Mouse (Mus musculus) spleen, adult 18-20 months (tissue): Measurements from ENCODE around the gene Erbb3.
"Not testable (repeated sequence)": the region's sequence is repeated elsewhere in the genome, so short reads cannot be mapped to it uniquely, and the experiment has no call there.

Experiments
- DNase-seq, 2 experiments: peaks; one replicate each; pipeline ENCODE4 v3.0.0; 2022; ENCODE audit warnings: mixed read lengths in 2 of 2

The Erbb3 gene

DNA sequence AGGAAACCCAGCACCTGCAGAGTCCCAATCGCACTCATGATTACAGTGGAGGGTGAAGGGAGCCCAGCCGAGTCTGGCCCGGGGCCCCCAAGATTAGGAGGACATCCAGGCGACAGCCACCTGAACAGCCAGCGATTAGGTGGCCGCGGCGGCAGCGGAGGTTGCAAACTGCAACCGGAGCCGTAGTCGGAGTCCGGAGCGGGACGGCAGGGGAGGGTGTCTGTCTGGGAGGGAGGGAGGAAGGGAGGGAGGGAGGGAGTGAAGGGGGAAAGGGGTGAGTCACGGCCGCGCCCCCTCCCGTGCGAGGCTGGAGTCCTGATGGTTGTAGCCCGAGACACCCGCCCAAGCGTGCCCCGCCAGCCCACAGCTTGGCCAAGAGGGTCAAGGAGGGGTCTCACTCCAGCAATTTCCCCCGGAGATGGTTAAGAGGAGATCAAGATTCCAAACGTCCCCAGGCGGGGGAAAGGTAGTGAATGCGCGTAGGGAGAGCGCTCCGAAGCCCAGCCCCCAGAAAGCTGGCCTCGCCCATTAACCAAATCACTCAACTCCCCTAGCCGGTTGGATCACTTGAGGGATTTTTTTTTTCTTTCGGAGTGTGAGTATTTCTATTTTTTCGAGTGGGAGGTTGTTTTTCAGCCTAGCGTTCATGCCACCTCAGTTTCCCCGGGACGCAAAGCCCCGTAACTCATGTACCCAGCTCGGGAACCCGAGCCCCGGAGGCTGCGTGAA, at the start of gene Erbb3:
Gene Erbb3 (minus strand): TSS at position 189 of the 729 bp plus-strand sequence.
- DNase-seq, result peak; percentile 13 to 38

DNA sequence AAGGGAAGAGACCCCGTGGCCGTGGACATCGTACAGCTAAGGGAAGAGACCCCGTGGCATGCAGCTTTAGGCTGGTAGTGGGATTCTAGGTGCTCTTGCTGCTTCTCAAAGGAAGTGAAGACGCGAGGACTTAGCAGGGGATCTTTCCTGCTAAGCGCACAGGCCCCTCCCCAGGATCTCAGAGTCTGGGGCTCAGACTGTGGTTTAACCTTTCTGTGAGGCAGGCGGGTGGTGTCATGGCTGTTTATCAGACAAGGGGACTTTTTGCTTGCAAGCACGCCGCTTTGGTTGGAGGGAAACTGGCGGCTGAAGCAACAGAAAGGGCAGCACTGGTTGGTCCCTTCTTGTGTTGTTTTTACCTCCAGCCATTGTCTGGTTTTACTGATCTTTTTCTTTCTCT, 47.6 kb upstream of the Erbb3 start:
- peak in 1 of 2 experiments; percentile 27 for DNase-seq

DNA sequence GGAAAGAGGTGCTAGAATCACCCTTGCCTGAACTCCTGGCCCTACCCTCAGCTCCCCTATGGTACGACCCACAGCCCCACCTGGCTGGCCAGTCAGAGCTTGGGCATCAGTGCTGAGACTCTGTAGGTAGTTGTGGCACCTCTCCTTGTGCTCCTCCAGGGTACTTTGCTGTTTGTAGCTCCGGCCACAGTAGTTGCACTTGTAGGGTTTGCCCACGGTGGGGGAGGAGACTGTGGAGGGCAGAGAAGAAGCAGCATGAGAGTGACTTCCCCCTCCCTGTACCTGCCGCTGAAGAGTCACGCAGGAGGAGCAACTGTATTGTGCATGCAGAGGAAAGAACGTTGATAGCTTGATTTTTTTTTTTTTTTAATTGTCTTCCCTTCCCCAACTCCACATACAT, 47.1 kb upstream of the Erbb3 start:
- DNase-seq, result no peak

DNA sequence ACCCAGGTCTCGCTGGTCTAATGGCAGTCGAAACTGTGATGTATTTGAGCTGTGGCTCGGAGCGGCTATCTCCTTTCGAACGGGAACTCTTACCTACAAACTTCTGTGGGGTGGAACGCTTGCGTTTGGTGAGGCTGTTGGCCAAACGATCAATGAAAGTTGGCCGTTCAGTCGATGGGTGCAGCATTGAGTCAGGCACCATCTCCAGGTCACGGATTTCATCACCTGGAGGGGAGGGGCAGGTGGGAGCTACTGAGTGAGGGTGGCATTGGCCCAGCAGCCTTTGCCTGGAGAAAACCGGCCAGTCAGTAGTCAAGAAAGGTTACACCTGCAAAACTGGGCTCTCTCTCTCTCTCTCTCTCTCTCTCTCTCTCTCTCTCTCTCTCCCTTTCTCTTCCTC, 46.2 kb upstream of the Erbb3 start:
- DNase-seq, result no peak

DNA sequence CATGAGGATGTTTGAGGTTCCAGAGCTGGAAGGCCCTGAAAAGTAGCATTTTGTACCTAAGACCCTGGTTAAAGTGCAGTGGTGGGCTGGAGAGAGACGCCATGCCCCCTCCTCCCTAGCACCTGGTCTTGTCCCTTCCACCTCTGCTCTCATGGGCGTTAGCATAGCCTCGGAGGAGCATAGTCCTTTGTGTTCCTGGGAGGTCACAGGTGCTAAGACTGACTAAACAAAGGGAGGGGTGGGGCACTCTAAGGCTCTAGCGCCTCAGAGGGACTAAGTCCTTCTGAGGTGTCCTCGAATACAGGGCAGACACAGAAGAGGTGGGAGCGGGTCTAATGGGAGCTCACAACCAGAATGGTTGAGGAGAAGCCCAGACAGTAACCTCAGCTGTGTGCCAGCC, 42.1 kb upstream of the Erbb3 start:
- no peak for DNase-seq

DNA sequence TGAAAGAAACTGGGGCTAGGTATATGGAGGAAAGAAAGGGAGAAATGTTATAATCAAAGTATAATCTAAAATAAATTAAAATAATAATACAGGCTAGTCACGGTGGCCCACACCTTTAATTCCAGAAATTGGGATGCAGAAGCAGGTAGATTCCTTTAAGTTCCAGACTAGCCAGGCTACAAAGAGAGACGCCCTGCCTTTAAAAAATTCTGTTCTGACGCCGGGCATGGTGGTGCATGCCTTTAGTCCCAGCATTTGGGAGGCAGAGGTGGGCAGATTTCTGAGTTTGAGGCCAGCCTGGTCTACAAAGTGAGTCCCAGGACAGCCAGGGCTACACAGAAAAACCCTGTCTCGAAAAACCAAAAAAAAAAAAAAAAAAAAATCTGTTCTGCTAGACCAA, 40.9 kb upstream of the Erbb3 start:
- DNase-seq, result not testable (repeated sequence)

DNA sequence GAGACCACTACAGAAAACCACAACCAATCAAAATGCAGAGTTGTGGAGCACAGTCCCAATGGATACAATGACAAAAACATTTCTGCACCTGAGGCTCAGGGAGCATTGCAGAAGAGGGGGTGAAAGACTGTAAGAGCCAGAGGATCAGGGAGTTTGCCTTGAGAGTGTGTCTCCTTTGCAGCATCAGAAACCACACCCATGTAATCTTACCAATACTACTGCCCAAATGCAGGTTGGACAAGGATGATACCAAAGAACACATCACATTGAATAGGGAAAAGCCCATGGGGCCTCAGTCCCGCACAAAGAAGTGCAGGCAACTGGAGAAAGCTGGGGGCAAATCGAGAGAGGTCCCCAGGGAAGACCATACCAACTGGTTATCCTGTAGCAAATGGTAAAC, 40.3 kb upstream of the Erbb3 start:
- DNase-seq, result no peak

DNA sequence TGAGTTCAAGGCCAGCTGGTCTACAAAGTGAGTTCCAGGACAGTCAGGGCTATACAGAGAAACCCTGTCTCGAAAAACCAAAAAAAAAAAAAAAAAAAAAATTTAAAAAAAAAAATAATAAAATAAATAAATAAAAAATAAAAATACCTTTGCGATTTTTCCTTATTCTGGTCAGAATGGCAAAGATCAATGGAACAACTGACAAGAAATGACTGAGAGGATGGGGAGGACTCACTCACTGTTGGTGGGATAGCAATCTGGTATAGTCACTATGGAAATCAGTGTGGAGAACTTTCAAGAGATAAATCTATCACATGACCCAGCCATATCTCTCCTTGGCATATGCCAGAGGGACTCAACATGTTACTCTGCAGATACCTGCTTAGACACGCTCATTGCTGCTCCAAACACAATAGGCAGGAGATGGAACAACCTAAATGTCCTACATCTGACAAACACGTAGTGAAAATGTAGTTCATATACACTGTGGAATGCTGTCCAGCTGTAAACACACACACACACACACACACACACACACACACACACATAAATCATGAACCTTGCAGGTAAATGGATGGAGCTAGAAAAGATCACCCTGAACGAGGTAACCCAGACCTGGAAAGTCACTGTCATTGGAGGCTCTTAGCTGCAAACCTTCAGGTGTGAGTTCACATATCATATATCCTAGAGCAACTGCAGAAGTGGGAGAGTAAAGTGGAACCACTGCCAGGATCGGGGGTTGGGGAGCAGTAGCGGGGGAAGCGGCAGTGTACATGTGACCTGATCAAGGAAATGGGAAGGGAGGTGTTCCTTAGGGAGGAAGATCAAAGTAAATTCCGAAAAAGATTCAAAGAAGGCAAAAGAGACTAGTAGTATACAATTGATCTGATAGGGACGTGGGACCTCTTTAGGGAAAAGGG, 38.2 kb upstream of the Erbb3 start:
- DNase-seq, result no peak

DNA sequence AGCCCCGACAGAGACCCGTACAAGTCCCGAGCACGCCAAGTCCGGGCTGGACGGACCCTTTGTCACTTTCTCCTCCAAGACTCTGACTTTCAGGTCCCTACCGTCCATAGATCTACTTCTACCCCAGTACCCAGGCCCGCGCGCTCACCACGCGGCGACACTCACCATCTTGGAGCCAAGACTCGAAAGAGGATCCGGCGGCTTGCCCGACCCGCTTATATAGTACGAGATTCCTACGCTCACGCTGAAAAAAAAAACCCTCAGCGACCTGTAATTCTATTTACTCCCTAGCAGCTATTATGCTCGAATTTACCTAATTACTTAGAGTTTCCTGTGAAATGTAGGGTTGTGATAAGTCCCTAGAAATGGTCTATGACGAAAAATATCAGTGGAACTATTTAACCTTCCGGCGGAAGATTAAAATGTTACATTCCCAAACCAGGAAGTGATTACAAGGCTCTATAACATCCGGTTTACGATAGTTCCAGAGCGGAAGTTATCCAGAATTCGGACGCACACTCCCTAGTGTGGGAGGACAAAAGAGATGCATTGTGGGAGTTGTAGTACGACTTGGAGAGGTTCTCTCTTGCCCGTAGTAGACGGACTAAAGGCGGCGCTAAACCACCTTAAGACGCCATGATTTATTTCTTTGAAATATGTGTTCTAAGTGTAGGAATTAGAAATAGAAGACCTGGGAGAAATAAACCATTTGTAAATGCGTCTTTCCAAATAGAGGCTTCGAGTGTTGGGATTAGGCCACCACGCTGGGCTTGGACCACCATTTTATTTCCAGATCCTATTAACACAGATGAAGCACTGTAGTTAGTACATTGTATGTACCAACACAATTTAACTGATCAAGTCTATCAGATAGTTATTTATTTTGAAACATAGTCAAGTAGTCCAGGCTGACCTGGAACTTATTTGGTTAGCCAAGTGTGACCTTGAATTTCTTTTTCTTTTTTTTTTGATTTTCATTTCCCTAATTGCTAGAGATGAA, 37.2 kb upstream of the Erbb3 start, which contains the start of gene Rps26:
Gene Rps26 (minus strand): TSS at position 437 of the 1,000 bp plus-strand sequence.
- DNase-seq, result peak; percentile 68 to 78

DNA sequence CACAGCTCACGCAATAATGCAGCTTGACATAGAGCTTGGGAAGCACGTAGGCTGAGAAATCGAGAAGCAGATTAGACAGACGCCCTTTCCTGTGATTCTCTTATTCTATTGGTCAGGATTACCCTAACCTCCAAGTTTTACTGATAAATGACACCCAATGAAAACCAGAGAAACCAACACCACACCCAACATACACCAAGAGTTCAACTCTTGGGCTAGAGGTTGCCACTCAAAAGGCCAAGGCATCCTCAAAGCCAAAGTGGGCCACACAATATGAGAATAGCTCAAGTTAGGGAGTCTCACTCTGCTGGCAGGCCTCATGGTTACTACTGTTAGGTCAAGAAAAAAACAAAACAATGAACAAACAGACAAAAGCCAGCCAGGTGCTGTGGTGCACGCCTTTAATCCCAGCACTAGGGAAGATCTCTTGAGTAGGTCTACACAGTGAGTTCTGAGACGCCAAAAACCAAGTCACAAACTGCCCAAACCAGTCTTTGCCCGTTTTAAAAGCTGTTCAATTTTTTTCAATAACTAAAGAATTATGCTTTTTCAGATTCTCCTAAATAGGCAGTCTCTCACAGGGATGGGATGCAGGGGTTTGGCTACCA, 35.9 kb upstream of the Erbb3 start:
- no peak for DNase-seq

DNA sequence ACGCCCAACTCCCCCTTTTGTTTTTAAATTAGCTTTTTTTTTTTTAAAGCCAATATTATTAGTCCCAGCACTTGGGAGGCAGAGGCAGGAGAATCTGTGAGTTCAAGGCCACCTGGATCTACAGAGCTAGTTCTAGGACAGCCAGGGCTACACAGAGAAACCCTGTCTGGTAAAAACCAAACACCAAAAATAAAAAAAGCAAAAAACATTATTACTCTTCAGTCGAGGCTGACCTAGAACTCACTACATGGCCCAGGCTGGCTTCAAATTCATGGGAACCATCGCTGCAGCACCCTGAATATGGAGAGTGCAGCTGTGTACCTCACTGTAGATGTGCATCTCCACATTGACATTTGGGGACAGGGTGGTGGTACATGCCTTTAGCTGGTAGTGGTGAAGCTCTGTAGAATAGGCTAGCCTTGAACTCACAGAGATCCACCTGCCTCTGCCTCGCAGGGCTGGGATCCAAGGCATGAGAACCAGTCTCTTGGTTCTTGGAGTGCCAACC, 33.7 kb upstream of the Erbb3 start:
- not testable (repeated sequence) for DNase-seq

DNA sequence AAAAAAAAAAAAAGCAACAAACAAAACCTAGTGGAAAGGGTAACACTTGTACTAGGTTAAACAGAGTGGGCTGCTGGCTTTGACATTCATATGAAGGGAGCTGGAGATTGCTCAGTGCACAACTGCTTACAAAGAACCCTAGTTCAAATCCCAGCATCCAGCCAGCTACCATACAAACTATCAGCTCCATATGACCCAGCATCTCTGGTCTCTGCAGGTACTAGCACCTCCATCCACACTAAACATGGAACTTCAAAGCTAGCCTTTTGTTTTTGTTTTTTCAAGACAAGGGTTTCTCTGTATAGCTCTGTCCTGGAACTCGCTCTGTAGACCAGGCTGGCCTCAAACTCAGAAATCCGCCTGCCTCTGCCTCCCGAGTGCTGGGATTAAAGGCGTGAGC, 33.2 kb upstream of the Erbb3 start:
- no peak for DNase-seq

DNA sequence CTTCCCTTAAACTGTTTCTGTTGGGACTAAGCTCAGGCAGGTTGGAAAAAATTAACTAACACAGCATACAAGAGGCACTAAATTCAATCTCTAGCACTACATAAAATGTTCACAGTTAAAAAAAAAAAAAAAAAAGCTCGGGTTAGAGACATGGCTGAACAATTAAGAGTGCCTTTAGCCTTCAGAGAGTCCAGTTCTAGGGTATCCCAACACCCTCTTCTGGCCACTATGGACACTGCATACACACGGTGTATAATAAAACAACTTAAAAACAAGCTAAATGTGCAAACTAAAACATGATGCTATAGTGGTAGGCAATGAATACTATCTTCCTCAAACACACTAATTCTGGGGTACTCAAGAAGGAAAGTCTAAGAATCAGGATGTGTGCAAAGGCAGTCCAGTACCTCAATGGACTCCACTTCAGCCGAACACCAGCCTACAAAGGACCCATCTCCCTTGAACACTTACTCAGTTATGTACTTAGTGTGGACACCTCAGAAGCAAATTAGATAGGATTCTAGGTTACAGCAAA, 32.6 kb upstream of the Erbb3 start:
- no peak for DNase-seq

DNA sequence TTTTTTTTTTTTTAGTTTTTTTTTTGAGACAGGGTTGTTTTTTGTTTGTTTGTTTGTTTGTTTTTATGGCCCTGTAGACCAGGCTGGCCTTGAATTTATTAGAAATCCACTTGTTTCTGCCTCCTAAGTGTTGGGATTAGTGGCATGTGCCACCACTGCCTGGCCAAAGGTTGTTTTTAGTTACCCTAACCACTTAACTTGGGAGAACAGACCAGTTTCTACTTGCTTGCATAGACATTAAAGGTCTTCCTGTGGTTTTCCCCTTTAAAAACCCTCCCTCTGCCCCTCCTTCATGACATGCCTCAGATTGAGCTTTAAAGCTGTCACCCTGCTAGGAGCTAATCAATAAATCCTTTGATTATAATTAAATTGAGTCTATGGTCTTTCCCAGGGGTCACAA, 30.8 kb upstream of the Erbb3 start:
- DNase-seq, result no peak

DNA sequence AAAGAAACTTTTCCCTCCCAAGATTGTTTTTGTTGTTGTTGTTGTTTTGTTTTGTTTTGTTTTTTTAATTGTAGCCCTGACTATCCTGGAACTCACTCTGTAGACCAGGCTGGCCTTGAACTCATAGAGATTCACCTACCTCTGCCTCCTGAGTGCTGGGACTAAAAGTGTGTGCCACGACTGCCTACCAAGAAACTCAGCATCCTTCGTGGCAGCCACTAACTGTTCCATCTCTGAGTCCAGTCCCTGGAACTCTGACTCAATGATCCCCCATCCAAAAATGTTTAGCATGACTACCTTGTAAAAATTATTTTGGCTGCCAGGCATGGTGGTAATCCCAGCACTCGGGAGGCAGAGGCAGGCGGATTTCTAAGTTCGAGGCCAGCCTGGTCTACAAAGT, 29.7 kb upstream of the Erbb3 start:
- not testable (repeated sequence) for DNase-seq

DNA sequence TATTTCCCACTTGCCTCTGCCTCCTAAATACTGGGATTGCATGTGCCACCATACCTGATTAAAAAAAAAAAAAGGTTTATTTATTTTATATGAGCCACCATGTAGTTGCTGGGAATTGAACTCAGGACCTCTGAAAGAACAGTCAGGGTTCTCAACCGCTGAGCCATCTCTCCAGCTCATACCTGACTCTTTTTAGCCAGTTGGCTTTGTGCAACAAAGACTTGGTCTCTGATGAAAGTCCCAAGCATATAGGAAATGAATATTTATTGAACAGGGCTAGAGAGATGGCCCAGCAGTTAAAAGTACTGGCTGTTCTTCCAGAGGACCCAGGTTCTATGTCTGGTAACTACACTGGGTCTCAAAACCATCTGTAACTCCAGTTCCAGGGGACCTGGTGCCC, 29.1 kb upstream of the Erbb3 start:
- DNase-seq, result no peak

DNA sequence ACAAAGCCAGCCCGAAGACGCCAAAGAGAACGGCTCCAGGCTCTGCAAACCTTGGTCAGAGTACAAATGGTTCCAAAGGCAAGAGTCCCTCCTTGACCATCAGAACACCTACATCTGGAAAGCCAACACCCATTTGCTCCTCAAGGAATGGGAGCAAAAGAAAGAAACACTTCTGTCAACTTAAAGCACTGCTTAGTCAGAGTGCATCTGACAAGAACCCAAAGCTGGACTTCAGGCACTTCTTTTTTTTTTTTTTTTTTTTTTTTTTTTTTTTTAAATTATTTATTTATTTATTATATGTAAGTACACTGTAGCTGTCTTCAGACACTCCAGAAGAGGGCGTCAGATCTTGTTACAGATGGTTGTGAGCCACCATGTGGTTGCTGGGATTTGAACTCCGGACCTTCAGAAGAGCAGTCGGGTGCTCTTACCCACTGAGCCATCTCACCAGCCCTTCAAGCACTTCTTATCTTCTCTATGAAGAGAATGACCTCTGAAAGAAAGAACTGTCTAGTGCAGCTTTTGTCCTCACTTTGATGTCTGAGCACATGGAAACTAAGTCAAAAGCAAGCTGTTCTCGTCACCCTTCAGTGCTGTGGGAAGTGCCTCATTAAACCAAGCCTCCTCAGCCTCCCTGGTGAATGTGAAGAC, 26.5 kb upstream of the Erbb3 start:
- not testable (repeated sequence) for DNase-seq

DNA sequence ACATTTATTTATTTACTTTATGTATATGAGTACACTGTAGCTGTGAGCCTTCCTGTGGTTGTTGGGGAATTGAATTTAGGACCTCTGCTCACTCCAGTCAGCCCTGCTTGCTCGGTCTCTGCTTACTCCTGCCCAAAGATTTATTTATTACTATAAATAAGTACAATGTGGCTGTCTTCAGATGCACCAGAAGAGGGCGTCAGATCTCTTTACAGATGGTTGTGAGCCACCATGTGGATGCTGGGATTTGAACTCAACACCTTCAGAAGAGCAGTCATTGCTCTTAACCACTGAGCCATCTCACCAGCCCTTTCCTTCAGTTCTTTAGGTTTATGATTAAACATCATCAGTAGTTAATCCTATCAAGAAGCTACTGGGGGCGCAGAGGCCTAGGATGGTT, 25.5 kb upstream of the Erbb3 start:
- no peak for DNase-seq

DNA sequence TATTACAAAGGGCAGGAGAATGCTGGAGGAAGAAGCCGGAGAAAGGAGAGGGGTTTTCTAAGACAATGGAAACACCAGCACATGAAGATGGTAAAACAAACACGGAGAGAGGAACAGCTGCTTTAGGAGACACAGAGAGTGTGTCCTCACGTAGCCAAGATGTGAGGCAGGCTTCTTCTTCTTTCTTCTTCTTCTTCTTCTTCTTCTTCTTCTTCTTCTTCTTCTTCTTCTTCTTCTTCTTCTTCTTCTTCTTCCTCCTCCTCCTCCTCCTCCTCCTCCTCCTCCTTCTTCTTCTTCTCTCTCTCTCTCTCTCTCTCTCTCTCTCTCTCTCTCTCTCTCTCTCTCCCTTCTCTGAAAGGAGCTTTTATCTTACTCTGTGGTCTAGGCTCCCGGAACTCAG, 24.4 kb upstream of the Erbb3 start:
- DNase-seq, result not testable (repeated sequence)

DNA sequence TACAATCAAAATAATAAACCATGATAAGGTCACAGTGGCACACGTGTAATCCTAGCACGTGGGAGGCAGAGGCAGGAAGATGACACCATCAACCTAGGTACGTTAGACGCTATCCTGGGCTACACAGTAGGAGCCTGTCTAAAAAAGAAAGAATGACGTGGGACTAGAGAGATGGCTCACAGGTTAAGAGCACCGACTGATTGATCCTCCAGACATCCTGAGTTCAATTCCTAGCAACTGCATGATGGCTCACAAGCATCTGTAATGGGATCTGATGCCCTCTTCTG, 23.6 kb upstream of the Erbb3 start:
- DNase-seq, result no peak

DNA sequence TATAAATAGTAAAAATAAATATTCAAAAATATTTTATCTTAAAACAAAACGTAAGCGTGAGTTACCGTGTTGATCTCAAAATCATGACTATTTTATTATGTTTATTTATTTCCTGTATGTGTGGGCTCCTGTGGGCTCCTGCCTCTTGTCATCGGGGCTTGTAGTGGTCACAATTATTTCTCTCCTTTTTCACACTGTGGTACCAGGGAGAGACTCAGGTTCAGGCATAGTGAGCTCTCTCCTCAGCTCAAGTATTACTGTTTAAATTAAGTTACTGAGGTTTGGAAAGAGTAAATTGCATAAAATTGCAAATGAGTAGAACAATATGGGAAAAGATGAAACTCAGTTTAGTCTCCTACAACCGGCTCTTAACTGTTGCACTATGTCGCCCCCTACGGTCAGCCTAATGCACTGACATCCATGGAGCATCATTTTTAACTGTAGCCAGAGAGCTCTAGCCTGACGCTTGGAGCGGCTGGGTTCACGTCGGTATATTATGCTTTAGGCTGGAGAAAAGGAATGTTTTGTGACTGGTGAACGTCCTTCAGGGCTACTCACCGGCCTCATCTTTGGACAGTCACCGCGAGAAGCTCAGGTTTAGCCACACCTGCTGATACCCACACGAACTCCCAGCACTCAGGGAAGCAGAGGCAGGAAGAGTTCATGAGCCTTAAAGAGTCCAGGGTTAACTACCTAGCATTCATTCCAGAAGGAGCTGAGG, 23.1 kb upstream of the Erbb3 start:
- peak; percentile 45 to 75 for DNase-seq
